Mouse (Mus musculus): ENCODE results near the gene Cmss1. TPM values are rescaled to one million over a fixed set of nuclear protein-coding genes. Genes with fewer than 3 reads are reported as not detected.
A peak's percentile ranks its signal among the peaks of the same experiment; 100 is the strongest.

Gene Cmss1
- polyA plus RNA-seq, 1 experiment from 2014 or later, result 47.9 TPM

DNA sequence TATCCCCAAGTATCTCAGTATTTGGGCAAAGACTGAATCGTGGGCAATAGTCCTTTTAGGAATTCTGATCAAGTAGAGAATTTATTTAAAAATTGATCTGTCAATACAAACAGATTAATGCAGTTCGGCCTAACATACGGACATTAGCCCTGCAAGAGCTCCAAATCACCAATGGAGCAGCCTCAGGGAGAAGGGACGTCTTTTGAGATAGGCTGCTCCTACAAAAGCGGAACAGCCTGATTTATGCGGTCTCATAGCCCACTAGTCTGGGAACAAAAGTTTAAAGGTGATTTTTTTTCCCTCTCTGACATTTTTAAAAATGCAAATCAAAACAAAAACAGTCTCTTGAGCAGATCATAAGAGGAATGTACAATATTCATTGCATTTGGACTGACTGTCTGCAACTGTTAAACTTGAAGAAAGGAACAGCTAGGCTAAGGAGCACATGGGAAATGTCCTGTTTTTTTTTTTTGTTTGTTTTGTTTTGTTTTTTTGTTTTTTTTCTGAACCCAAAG lies 51.7 kb downstream of the Cmss1 start:
- H3K9me3 ChIP-seq, result no peaks in the 10 kb centered on the region
- no peak overlapping the region for H3K4me2 ChIP-seq (replicated peaks)
- no peaks in the 10 kb centered on the region for H3K4me1 ChIP-seq
- H3K36me3 ChIP-seq, result no peaks in the 10 kb centered on the region
- H3K27ac ChIP-seq (replicated peaks), result no peak overlapping the region
- no peak overlapping the region for H3K9ac ChIP-seq (replicated peaks)
- 81% methylated on average over 6 of the region's 6 CpGs for WGBS
- ATAC-seq (ENCODE audit: low FRiP score, low read depth), result no peak
- H3K4me3 ChIP-seq, result no peak overlapping the region
- no peaks in the 10 kb centered on the region for H3K27me3 ChIP-seq

DNA sequence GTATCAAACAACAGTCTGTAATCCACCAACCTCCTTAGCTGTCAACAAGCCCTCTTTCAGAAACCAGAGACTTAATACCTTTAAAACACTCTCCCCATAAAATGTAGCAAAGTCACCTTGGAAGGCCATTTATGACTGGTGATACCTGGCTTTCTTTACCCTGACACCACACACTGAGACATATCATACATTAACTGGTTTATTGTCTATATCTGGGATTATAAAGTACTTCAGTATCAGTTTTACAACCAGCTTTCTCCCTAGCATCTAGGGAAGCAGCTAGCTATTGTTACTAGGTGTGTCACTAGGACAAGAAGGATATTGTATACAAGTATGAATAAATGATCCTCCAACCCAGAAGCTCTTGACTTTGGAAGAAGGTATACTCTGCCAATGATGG lies 53.4 kb downstream of the Cmss1 start:
- no peak overlapping the region for H3K4me3 ChIP-seq
- H3K27ac ChIP-seq (replicated peaks), result no peak overlapping the region
- ATAC-seq (ENCODE audit: low FRiP score, low read depth), result no peak
- no peaks in the 10 kb centered on the region for H3K9me3 ChIP-seq
- H3K4me2 ChIP-seq (replicated peaks), result no peak overlapping the region
- H3K27me3 ChIP-seq, result peaks cover 6% of the 10 kb centered on the region; the same call in 1 of the 2 replicates
- H3K9ac ChIP-seq (replicated peaks), result no peak overlapping the region
- 0 out of 2 replicates have a peak, but pooled peaks cover 3% of the 10 kb centered on the region for H3K4me1 ChIP-seq
- no peaks in the 10 kb centered on the region for H3K36me3 ChIP-seq

- Histone ChIP-seq H3K4me1 (0 out of 2 replicates have a peak, but pooled peaks cover 3% of the 10 kb centered on the region), H3K27ac (replicated peaks) (no peak overlapping the region), H3K27me3 (peaks cover 6% of the 10 kb centered on the region; the same call in 1 of the 2 replicates), H3K9me3 (no peaks in the 10 kb centered on the region), H3K4me2 (replicated peaks) (no peak overlapping the region), H3K36me3 (no peaks in the 10 kb centered on the region), H3K4me3 (no peak overlapping the region), H3K9ac (replicated peaks) (no peak overlapping the region)
- WGBS, result 82% methylated on average over 5 of the region's 5 CpGs
- no peak for ATAC-seq (ENCODE audit: low FRiP score, low read depth)
These were observed 54.0 kb downstream of the Cmss1 start for GRCm38 (mm10) chr16:57552709-57553108.

DNA sequence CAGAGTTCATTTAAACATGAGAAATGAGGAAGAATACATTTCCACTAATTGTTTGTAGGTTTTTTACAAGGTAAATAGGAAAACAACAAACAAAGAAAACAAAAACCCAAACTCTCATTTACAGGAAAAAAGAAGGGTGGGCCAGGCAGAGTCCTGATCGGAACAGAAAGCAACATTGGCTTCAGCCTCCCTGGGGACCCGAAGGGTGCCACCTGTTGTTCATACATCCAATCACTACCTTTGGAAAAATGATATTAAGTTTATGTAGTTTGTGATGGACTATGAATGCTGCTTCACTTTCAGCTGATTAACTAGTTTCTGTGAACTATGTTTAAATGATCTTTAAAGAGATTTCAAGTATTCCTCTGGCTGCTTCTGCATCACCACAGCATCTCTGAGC lies 55.0 kb downstream of the Cmss1 start:
- Histone ChIP-seq H3K9ac (replicated peaks) (no peak overlapping the region), H3K27ac (replicated peaks) (no peak overlapping the region), H3K4me1 (0 out of 2 replicates have a peak, but pooled peaks cover 5% of the 10 kb centered on the region), H3K4me2 (replicated peaks) (no peak overlapping the region), H3K4me3 (no peak overlapping the region), H3K9me3 (no peaks in the 10 kb centered on the region), H3K36me3 (no peaks in the 10 kb centered on the region), H3K27me3 (peaks cover 9% of the 10 kb centered on the region; the same call in 1 of the 2 replicates)
- ATAC-seq (ENCODE audit: low FRiP score, low read depth), result no peak
- WGBS, result 87% methylated on average over 2 of the region's 2 CpGs

DNA sequence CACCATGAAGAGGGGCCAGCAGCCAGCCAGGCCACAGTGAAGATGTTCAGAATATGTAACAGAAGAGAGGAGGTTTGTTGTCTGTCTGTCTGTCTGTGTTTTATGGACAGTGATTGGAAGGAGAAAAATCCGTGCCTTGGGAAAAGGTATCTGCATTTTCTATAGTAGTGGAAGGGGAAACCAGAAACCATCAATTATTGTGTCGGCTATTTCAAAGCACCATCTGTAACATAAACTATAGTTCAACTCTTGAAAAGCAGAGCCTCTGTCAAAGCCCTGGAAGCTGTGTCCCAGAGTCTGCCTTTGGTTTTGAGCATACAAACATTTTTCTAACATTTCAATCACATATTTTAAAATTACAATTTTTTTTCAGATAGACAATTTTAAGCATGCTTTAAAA lies 55.8 kb downstream of the Cmss1 start:
- ATAC-seq (ENCODE audit: low FRiP score, low read depth), result no peak
- WGBS, result 62% methylated on average over 2 of the region's 2 CpGs

GRCm38 (mm10) chr16:57550088-57550487 lies 56.6 kb downstream of the Cmss1 start:
- Histone ChIP-seq H3K9ac (replicated peaks) (no peak overlapping the region), H3K36me3 (no peaks in the 10 kb centered on the region), H3K9me3 (no peaks in the 10 kb centered on the region), H3K4me2 (replicated peaks) (no peak overlapping the region), H3K27ac (replicated peaks) (no peak overlapping the region), H3K27me3 (peaks cover 9% of the 10 kb centered on the region; the same call in 1 of the 2 replicates), H3K4me1 (0 out of 2 replicates have a peak, but pooled peaks cover 6% of the 10 kb centered on the region), H3K4me3 (no peak overlapping the region)
- 61% methylated on average over 3 of the region's 3 CpGs for WGBS
- ATAC-seq (ENCODE audit: low FRiP score, low read depth), result no peak

More for the DNA sequence above, 55.8 kb downstream of the Cmss1 start:
- H3K4me3 ChIP-seq, result no peak overlapping the region
- H3K4me1 ChIP-seq, result 0 out of 2 replicates have a peak, but pooled peaks cover 6% of the 10 kb centered on the region
- peaks cover 9% of the 10 kb centered on the region; the same call in 1 of the 2 replicates for H3K27me3 ChIP-seq
- no peaks in the 10 kb centered on the region for H3K36me3 ChIP-seq
- H3K9ac ChIP-seq (replicated peaks), result no peak overlapping the region
- no peak overlapping the region for H3K27ac ChIP-seq (replicated peaks)
- H3K9me3 ChIP-seq, result no peaks in the 10 kb centered on the region
- no peak overlapping the region for H3K4me2 ChIP-seq (replicated peaks)

GRCm38 (mm10) chr16:57549061-57550037 lies 57.3 kb downstream of the Cmss1 start:
- 0 out of 2 replicates have a peak, but pooled peaks cover 6% of the 10 kb centered on the region for H3K4me1 ChIP-seq
- WGBS, result 2% methylated on average over 56 of the region's 64 CpGs

DNA sequence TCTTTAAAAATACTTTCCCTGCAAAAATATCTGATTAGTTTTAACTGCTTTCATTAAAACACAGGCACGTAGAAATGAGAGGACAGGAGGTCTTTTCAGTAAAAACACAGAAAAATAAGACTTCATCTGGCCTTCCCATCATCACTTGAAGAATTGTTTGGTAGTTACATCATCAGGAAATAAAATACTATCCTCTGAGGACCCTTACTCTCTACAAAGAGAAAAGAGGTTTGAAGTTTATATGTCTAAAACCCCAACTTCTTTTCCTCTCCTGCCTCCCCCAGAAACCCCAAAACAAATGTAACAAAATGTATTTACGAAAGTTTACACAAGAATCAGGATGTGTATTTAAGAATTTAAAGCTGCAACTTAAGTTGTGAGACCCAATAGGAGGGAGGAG lies 58.1 kb downstream of the Cmss1 start:
- Histone ChIP-seq H3K4me1 (0 out of 2 replicates have a peak, but pooled peaks cover 6% of the 10 kb centered on the region), H3K9ac (replicated peaks) (peak overlapping the region; percentile 79; the same call in 1 of the 2 replicates), H3K27ac (replicated peaks) (no peak overlapping the region), H3K36me3 (no peaks in the 10 kb centered on the region), H3K4me2 (replicated peaks) (peak overlapping the region; percentile 82), H3K9me3 (no peaks in the 10 kb centered on the region), H3K27me3 (peaks cover 9% of the 10 kb centered on the region; the same call in 1 of the 2 replicates), H3K4me3 (peak overlapping the region; percentile 69)
- ATAC-seq (ENCODE audit: low FRiP score, low read depth), result no peak
- WGBS, result 59% methylated on average over 2 of the region's 2 CpGs

More at GRCm38 (mm10) chr16:57549061-57550037, 57.3 kb downstream of the Cmss1 start:
- Histone ChIP-seq H3K36me3 (no peaks in the 10 kb centered on the region), H3K4me3 (peak overlapping the region; percentile 69), H3K9me3 (no peaks in the 10 kb centered on the region), H3K4me2 (replicated peaks) (peak overlapping the region; percentile 82), H3K27me3 (peaks cover 9% of the 10 kb centered on the region; the same call in 1 of the 2 replicates), H3K27ac (replicated peaks) (no peak overlapping the region), H3K9ac (replicated peaks) (peak overlapping the region; percentile 79)
- ATAC-seq (ENCODE audit: low FRiP score, low read depth), result peak; percentile 99

DNA sequence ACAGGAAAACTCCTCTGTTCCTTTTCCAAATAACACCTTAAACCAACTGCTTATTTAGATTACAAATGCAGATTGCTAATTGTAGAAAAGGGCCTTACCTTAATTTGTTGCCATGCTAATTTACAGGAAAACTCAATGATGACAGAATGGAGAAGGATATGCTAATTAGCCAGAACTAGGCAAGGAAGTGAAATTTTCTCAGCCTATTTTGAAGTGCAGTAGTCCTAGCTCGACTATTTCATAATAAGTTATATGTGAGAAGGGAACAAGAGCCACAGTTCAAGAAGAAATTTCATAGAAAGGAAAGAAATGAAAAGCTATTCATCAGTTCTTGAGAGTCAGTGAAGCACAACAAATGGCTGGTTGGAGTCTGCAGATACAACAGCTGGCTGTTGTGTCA lies 60.3 kb downstream of the Cmss1 start:
- no peak overlapping the region for H3K9ac ChIP-seq (replicated peaks)
- H3K4me3 ChIP-seq, result no peak overlapping the region
- H3K4me1 ChIP-seq, result 0 out of 2 replicates have a peak, but pooled peaks cover 6% of the 10 kb centered on the region
- 82% methylated on average over 1 of the region's 1 CpGs for WGBS
- H3K9me3 ChIP-seq, result 0 out of 2 replicates have a peak, but pooled peaks cover 5% of the 10 kb centered on the region
- no peaks in the 10 kb centered on the region for H3K36me3 ChIP-seq
- no peak overlapping the region for H3K4me2 ChIP-seq (replicated peaks)
- no peak for ATAC-seq (ENCODE audit: low FRiP score, low read depth)
- H3K27me3 ChIP-seq, result peaks cover 9% of the 10 kb centered on the region; the same call in 1 of the 2 replicates
- H3K27ac ChIP-seq (replicated peaks), result no peak overlapping the region

DNA sequence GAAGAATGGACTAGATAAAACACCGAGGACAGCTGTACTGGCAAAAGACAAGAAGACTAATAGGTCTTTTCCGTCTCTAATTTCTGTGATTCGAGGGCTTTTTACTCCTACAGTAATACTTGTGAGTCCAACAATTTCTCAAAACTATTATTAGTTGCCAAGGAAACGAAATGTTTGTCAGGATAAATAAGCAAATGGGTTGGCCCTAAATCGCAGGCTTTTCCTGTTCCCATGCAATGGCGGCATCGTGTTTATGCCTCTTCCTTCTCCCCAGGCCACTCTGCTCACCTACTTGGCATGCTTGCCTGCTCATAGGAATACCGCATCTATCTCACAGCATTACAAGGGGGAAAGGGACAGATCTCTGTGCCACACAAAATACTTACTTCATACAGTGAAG lies 62.2 kb downstream of the Cmss1 start:
- ATAC-seq (ENCODE audit: low FRiP score, low read depth), result no peak
- Histone ChIP-seq H3K36me3 (no peaks in the 10 kb centered on the region), H3K27me3 (peaks cover 9% of the 10 kb centered on the region; the same call in 1 of the 2 replicates), H3K4me2 (replicated peaks) (no peak overlapping the region), H3K4me1 (0 out of 2 replicates have a peak, but pooled peaks cover 5% of the 10 kb centered on the region), H3K9me3 (0 out of 2 replicates have a peak, but pooled peaks cover 5% of the 10 kb centered on the region), H3K27ac (replicated peaks) (no peak overlapping the region), H3K9ac (replicated peaks) (no peak overlapping the region), H3K4me3 (no peak overlapping the region)
- WGBS, result 81% methylated on average over 8 of the region's 8 CpGs

- 0 out of 2 replicates have a peak, but pooled peaks cover 3% of the 10 kb centered on the region for H3K4me1 ChIP-seq
- no peak overlapping the region for H3K4me3 ChIP-seq
- H3K4me2 ChIP-seq (replicated peaks), result no peak overlapping the region
- 0 out of 2 replicates have a peak, but pooled peaks cover 3% of the 10 kb centered on the region for H3K27me3 ChIP-seq
- no peak for ATAC-seq (ENCODE audit: low FRiP score, low read depth)
- no peak overlapping the region for H3K9ac ChIP-seq (replicated peaks)
- H3K9me3 ChIP-seq, result 0 out of 2 replicates have a peak, but pooled peaks cover 5% of the 10 kb centered on the region
- WGBS, result 90% methylated on average over 3 of the region's 3 CpGs
- no peaks in the 10 kb centered on the region for H3K36me3 ChIP-seq
- no peak overlapping the region for H3K27ac ChIP-seq (replicated peaks)
These were observed 63.4 kb downstream of the Cmss1 start for GRCm38 (mm10) chr16:57543243-57543642.

DNA sequence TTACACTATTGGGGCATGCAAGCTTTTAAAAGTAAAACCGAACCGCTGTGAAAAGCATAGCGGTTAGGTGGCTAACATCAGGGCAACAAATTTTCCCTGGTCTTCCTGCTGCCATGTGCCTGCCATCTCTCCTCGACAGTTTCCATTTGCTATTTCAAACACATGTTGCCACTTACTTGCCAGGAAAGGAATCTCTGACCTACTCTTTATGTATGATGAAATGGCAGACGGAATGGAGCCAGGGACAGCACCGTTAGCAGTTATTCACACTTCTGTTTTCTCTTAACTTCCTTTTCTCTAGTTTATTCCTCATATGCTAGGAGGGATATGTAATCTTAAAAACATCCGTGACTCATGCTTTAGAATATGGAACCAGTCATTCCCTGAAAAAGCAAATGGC lies 70.2 kb downstream of the Cmss1 start:
- Histone ChIP-seq H3K9me3 (no peaks in the 10 kb centered on the region), H3K4me3 (no peak overlapping the region), H3K4me1 (no peaks in the 10 kb centered on the region; the same call in 1 of the 2 replicates), H3K9ac (replicated peaks) (no peak overlapping the region), H3K27ac (replicated peaks) (no peak overlapping the region), H3K4me2 (replicated peaks) (no peak overlapping the region), H3K36me3 (no peaks in the 10 kb centered on the region), H3K27me3 (no peaks in the 10 kb centered on the region)
- ATAC-seq (ENCODE audit: low FRiP score, low read depth), result no peak
- WGBS, result 92% methylated on average over 7 of the region's 7 CpGs

Measured in midbrain, embryonic 12.5 days (tissue).